Mouse (Mus musculus): Measurements from ENCODE around the gene Rps7. TPM values are rescaled to one million over a fixed set of nuclear protein-coding genes. Genes with fewer than 3 reads are reported as not detected.
A peak's percentile ranks its signal among the peaks of the same experiment; 100 is the strongest.

Gene Rps7
- total and polyA plus RNA-seq, 3 experiments = 753 to 3,047 (median 2,570) TPM

- TF ChIP-seq MEF2A (IDR thresholded peaks at IDR 0.05; ENCODE audit: borderline replicate concordance, low read depth, low read length) = peak; percentile 45; the same call in 1 of the 2 replicates
- no peak; the same call in 1 of the 2 replicates for TF ChIP-seq POLR2AphosphoS2 (IDR thresholded peaks at IDR 0.05; ENCODE audit: low read depth, low read length)
- peak; percentile 55; the same call in 1 of the 2 replicates for TF ChIP-seq MAZ (IDR thresholded peaks at IDR 0.05; ENCODE audit: low read depth, low read length)
- TF ChIP-seq UBTF (IDR thresholded peaks at IDR 0.05; ENCODE audit: low read depth, low read length) = no peak
- no peak for TF ChIP-seq IRF4 (IDR thresholded peaks at IDR 0.05; ENCODE audit: low read depth, low read length)
- no peak for TF ChIP-seq RAD21 (IDR thresholded peaks at IDR 0.05; ENCODE audit: low read depth, low read length)
- TF ChIP-seq ELF1 (IDR thresholded peaks at IDR 0.05; ENCODE audit: low read depth, low read length) = peak; percentile 96
- TF ChIP-seq E2F4 (IDR thresholded peaks at IDR 0.05; ENCODE audit: insufficient replicate concordance, low read depth, low read length) = no peak
- peak; percentile 94 for TF ChIP-seq POLR2A (IDR thresholded peaks at IDR 0.05; ENCODE audit: low read depth, low read length)
- TF ChIP-seq PAX5 (IDR thresholded peaks at IDR 0.05; ENCODE audit: low read length) = no peak
- TF ChIP-seq USF2 (conservative IDR thresholded peaks at IDR 0.05; ENCODE audit: low read depth, low read length) = no peak
- 0 out of 2 replicates have a peak, but pooled peaks have one; percentile 44 for TF ChIP-seq TBP (conservative IDR thresholded peaks at IDR 0.05; ENCODE audit: low read depth, low read length)
- TF ChIP-seq TCF12 (IDR thresholded peaks at IDR 0.05; ENCODE audit: low read depth, low read length) = peak; percentile 66; the same call in 1 of the 2 replicates
- TF ChIP-seq BHLHE40 (IDR thresholded peaks at IDR 0.05; ENCODE audit: low read depth, low read length) = no peak
- no peak for TF ChIP-seq ZNF384 (IDR thresholded peaks at IDR 0.05; ENCODE audit: low read depth, low read length)
- TF ChIP-seq JUN (IDR thresholded peaks at IDR 0.05; ENCODE audit: insufficient read depth, low read depth, low read length) = no peak
- TF ChIP-seq SIN3A (IDR thresholded peaks at IDR 0.05; ENCODE audit: low read length) = peak; percentile 96
- no peak; the same call in 1 of the 2 replicates for TF ChIP-seq GABPA (IDR thresholded peaks at IDR 0.05; ENCODE audit: insufficient replicate concordance, low read depth, low read length)
Measured at GRCm38 (mm10) chr12:28649141-28650110, 13.7 kb upstream of the Rps7 start, which contains the start of gene Rnaseh1 (continued).

DNA sequence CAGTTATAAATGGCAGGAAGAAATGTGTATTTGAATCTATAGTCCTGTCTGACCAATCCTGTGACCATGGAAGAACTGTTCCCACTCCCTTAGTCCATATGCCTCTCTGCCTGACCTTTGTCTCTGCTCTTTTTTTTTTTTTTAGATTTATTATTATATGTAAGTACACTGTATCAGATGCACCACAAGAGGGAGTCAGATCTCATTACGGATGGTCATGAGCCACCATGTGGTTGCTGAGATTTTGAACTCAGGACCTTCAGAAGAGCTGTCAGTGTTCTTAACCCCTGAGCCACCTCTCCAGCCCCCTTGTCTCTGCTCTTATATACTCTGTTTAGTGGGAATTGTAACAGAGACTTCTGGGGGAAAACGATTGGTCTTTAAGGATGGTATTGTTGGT lies 3.0 kb upstream of the Rps7 start:
- DNase-seq (ENCODE audit: extremely low read depth) = no peak
- dilution Hi-C loops (cut with MboI; ENCODE audit: extremely low pct_ligation_motif_present, extremely low pct_unique_long_range_greater_than_20kb, low sequenced_read_pairs) = no loop called here
- Histone ChIP-seq H3K36me3 (replicated peaks in 1 of 2; ENCODE audit: control insufficient read depth in 1 of 2, insufficient read depth in 1 of 2, low read length in 1 of 2) (peaks cover 6 to 12% of the 10 kb centered on the region in 2 experiments), H3K9me3 (replicated peaks; ENCODE audit: low read length) (no peaks in the 10 kb centered on the region), H3K79me2 (replicated peaks; ENCODE audit: control insufficient read depth, extremely low read depth, insufficient read depth, poor library complexity, severe bottlenecking) (peaks cover 19% of the 10 kb centered on the region), H3K4me2 (ENCODE audit: insufficient read depth, low read depth, poor library complexity, severe bottlenecking) (no peak overlapping the region), H3K4me1 (ENCODE audit: control insufficient read depth in 1 of 2, insufficient read depth in 2 of 2) (peaks cover 4 to 5% of the 10 kb centered on the region in 2 experiments), H3K4me3 (replicated peaks in 1 of 3; ENCODE audit: low read depth in 2 of 3, low read length in 2 of 3, poor library complexity in 1 of 3) (no peak overlapping the region), H3K27me3 (replicated peaks) (no peaks in the 10 kb centered on the region), H3K27ac (ENCODE audit: insufficient read depth, low read depth) (no peak overlapping the region), H3K9ac (ENCODE audit: insufficient read depth, low read depth) (no peak overlapping the region)
- TF ChIP-seq CTCF (conservative IDR thresholded peaks at IDR 0.05 in 1 of 2, IDR thresholded peaks at IDR 0.05 in 1 of 2; ENCODE audit: low read depth in 2 of 2, low read length in 2 of 2) (peak in 1 of 2 experiments; percentile 62; a peak in 2 of 4 replicates), MAX (IDR thresholded peaks at IDR 0.05; ENCODE audit: low read length) (no peak), ZNF384 (IDR thresholded peaks at IDR 0.05; ENCODE audit: low read depth, low read length) (peak; percentile 89), RAD21 (IDR thresholded peaks at IDR 0.05; ENCODE audit: low read depth, low read length) (peak; percentile 14), NRF1 (IDR thresholded peaks at IDR 0.05; ENCODE audit: low read depth, low read length) (no peak), BHLHE40 (IDR thresholded peaks at IDR 0.05; ENCODE audit: low read depth, low read length) (no peak), TCF12 (IDR thresholded peaks at IDR 0.05; ENCODE audit: low read depth, low read length) (no peak), USF2 (conservative IDR thresholded peaks at IDR 0.05; ENCODE audit: low read depth, low read length) (no peak), HCFC1 (IDR thresholded peaks at IDR 0.05; ENCODE audit: low read depth, low read length) (no peak), MYC (IDR thresholded peaks at IDR 0.05; ENCODE audit: low read depth, low read length) (0 out of 2 replicates have a peak, but pooled peaks have one; percentile 53), IRF4 (IDR thresholded peaks at IDR 0.05; ENCODE audit: low read depth, low read length) (no peak), MAFK (IDR thresholded peaks at IDR 0.05; ENCODE audit: insufficient replicate concordance, low read length) (no peak), JUND (conservative IDR thresholded peaks at IDR 0.05; ENCODE audit: low read depth, low read length) (no peak), ZC3H11A (IDR thresholded peaks at IDR 0.05; ENCODE audit: low read depth, low read length) (no peak), E2F4 (IDR thresholded peaks at IDR 0.05; ENCODE audit: insufficient replicate concordance, low read depth, low read length) (no peak), POLR2A (IDR thresholded peaks at IDR 0.05; ENCODE audit: low read depth, low read length) (no peak), SMC3 (IDR thresholded peaks at IDR 0.05; ENCODE audit: low read depth, low read length) (peak; percentile 38), JUN (IDR thresholded peaks at IDR 0.05; ENCODE audit: insufficient read depth, low read depth, low read length) (no peak), MXI1 (IDR thresholded peaks at IDR 0.05; ENCODE audit: low read depth, low read length) (no peak), GABPA (IDR thresholded peaks at IDR 0.05; ENCODE audit: insufficient replicate concordance, low read depth, low read length) (no peak), CHD2 (IDR thresholded peaks at IDR 0.05; ENCODE audit: low read length) (no peak), KAT2A (IDR thresholded peaks at IDR 0.05; ENCODE audit: insufficient replicate concordance, low read length) (no peak), NELFE (IDR thresholded peaks at IDR 0.05; ENCODE audit: low read depth, low read length) (no peak), CHD1 (IDR thresholded peaks at IDR 0.05; ENCODE audit: low read depth, low read length) (no peak)
- in situ Hi-C loops (cut with MboI; ENCODE audit: low pct_ligation_motif_present, low pct_unique_long_range_greater_than_20kb, low sequenced_read_pairs) = no loop called here

Data from CH12.LX (cell line).